Mouse (Mus musculus) liver, adult 2 months (tissue): ENCODE data around the gene Nsg2. TPM values are rescaled to one million over a fixed set of nuclear protein-coding genes. Genes with fewer than 3 reads are reported as not detected.
"Not testable (repeated sequence)": the region's sequence is repeated elsewhere in the genome, so short reads cannot be mapped to it uniquely, and the experiment has no call there.

ENCODE experiments used
- DNase-seq: peaks from one replicate; pipeline ENCODE4 v3.0.0-alpha.2; 2011; ENCODE audit warnings: low read depth, low spot score; ENCODE audit errors: extremely low read depth
- H3K27ac ChIP-seq: fragments of 200-500 bp; replicated peaks from 2 replicates; pipeline ENCODE4 v1.5.1; 2012; ENCODE audit warnings: low read depth, mild to moderate bottlenecking, control low read depth, inconsistent platforms, low read length; ENCODE audit not compliant: insufficient read depth
- H3K27me3 ChIP-seq: fragments of 200-500 bp; 2 replicates; pipeline ENCODE4 v1.6.1; 2012; ENCODE audit warnings: mild to moderate bottlenecking, moderate library complexity, low read length, inconsistent platforms; ENCODE audit not compliant: control insufficient read depth, insufficient read depth
- H3K36me3 ChIP-seq: fragments of 200-500 bp; 2 replicates; pipeline ENCODE4 v1.6.1; 2012; ENCODE audit warnings: low read length, inconsistent platforms; ENCODE audit not compliant: control insufficient read depth, insufficient read depth
- H3K4me1 ChIP-seq: fragments of 200-500 bp; 2 replicates; pipeline ENCODE4 v1.6.1; 2011; ENCODE audit warnings: low read length; ENCODE audit not compliant: control insufficient read depth, insufficient read depth
- H3K4me3 ChIP-seq: fragments of 200-500 bp; 2 replicates; pipeline ENCODE4 v1.5.1; 2011; ENCODE audit warnings: low read depth, mild to moderate bottlenecking, control low read depth, low read length, moderate library complexity; ENCODE audit not compliant: insufficient read depth
- H3K79me2 ChIP-seq: fragments of 200-500 bp; 2 replicates; pipeline ENCODE4 v1.6.1; 2012; ENCODE audit warnings: inconsistent platforms, mild to moderate bottlenecking, low read length, moderate library complexity; ENCODE audit not compliant: control insufficient read depth, insufficient read depth
- H3K9ac ChIP-seq: fragments of 200-500 bp; 2 replicates; pipeline ENCODE4 v1.6.1; 2012; ENCODE audit warnings: low read depth, mild to moderate bottlenecking, control low read depth, inconsistent platforms, low read length
- CTCF ChIP-seq: fragments of 200-500 bp; IDR thresholded peaks from 2 replicates; pipeline ENCODE4 v1.5.1; 2011; ENCODE audit warnings: low read depth, low read length, control low read depth
- POLR2A ChIP-seq: fragments of 200-500 bp; IDR thresholded peaks from 2 replicates; pipeline ENCODE4 v1.6.1; 2011; ENCODE audit warnings: low read length, control low read depth; ENCODE audit not compliant: insufficient read depth; ENCODE audit errors: extremely low read depth
- WGBS: fragments of 180-500 bp; shearing (Covaris S2); methylation state at CpG from one replicate; pipeline ENCODE4 v1.1.7; 2018; 5-methylcytosine and 5-hydroxymethylcytosine counted together
- polyA plus RNA-seq: library from polyadenylated mRNA; depleted of rRNA; stranded (reverse); fragments of >200 nt; gene quantifications from 2 replicates; pipeline ENCODE4 v1.2.3, GENCODE M21; 2012
- total RNA-seq: library from RNA; depleted of rRNA; stranded (reverse); fragments of >200 nt; gene quantifications from 2 replicates; pipeline ENCODE4 v1.2.3, GENCODE M21; 2014

The Nsg2 gene
- total and polyA plus RNA-seq, 2 experiments, result 0.04 to 0.18 TPM

- Histone ChIP-seq H3K79me2 (no peaks in the 10 kb centered on the region), H3K27me3 (no peaks in the 10 kb centered on the region), H3K27ac (no peak overlapping the region), H3K9ac (no peak overlapping the region), H3K4me1 (no peaks in the 10 kb centered on the region), H3K4me3 (no peak overlapping the region), H3K36me3 (no peaks in the 10 kb centered on the region)
- 49% methylated on average over 2 of the region's 2 CpGs for WGBS
- TF ChIP-seq CTCF (no peak), POLR2A (no peak)
- no peak for DNase-seq
Measured at GRCm38 (mm10) chr11:31984786-31985185, 15.5 kb upstream of the Nsg2 start.

GRCm38 (mm10) chr11:31992535-31992934 lies 7.7 kb upstream of the Nsg2 start:
- Histone ChIP-seq H3K36me3 (no peaks in the 10 kb centered on the region), H3K79me2 (no peaks in the 10 kb centered on the region), H3K4me3 (no peak overlapping the region), H3K4me1 (no peaks in the 10 kb centered on the region), H3K9ac (no peak overlapping the region), H3K27me3 (no peaks in the 10 kb centered on the region), H3K27ac (no peak overlapping the region)
- DNase-seq, result no peak
- WGBS, result 84% methylated on average over 3 of the region's 3 CpGs
- TF ChIP-seq CTCF (no peak), POLR2A (no peak)

GRCm38 (mm10) chr11:31999716-32000115 lies 547 bp upstream of the Nsg2 start:
- Histone ChIP-seq H3K36me3 (no peaks in the 10 kb centered on the region), H3K27me3 (peaks cover 15% of the 10 kb centered on the region), H3K4me3 (no peak overlapping the region), H3K79me2 (no peaks in the 10 kb centered on the region), H3K27ac (no peak overlapping the region), H3K4me1 (no peaks in the 10 kb centered on the region), H3K9ac (no peak overlapping the region)
- TF ChIP-seq CTCF (no peak), POLR2A (no peak)
- no peak for DNase-seq
- WGBS, result 47% methylated on average over 2 of the region's 2 CpGs

GRCm38 (mm10) chr11:32001181-32001910 lies 1.1 kb downstream of the Nsg2 start:
- H3K79me2 ChIP-seq, result no peaks in the 10 kb centered on the region
- TF ChIP-seq POLR2A, result no peak
- TF ChIP-seq CTCF, result no peak
- peaks cover 15% of the 10 kb centered on the region for H3K27me3 ChIP-seq
- no peaks in the 10 kb centered on the region for H3K36me3 ChIP-seq
- DNase-seq, result no peak
- H3K4me3 ChIP-seq, result no peak overlapping the region
- no peak overlapping the region for H3K27ac ChIP-seq
- no peaks in the 10 kb centered on the region for H3K4me1 ChIP-seq
- 5% methylated on average over 11 of the region's 11 CpGs for whole genome bisulfite sequencing
- H3K9ac ChIP-seq, result no peak overlapping the region

- H3K4me3 ChIP-seq, result no peak overlapping the region
Measured at GRCm38 (mm10) chr11:32002670-32003072, 2.4 kb downstream of the Nsg2 start.

GRCm38 (mm10) chr11:32008049-32008448 lies 7.8 kb downstream of the Nsg2 start:
- H3K4me3 ChIP-seq, H3K4me1 ChIP-seq, H3K79me2 ChIP-seq, DNase-seq, H3K27ac ChIP-seq, H3K36me3 ChIP-seq, H3K9ac ChIP-seq, H3K27me3 ChIP-seq: not testable (repeated sequence)
- 87% methylated on average over 3 of the region's 3 CpGs for WGBS

More at GRCm38 (mm10) chr11:32002670-32003072, 2.4 kb downstream of the Nsg2 start:
- Histone ChIP-seq H3K27ac (no peak overlapping the region), H3K9ac (no peak overlapping the region), H3K36me3 (no peaks in the 10 kb centered on the region), H3K27me3 (peaks cover 15% of the 10 kb centered on the region), H3K79me2 (no peaks in the 10 kb centered on the region), H3K4me1 (no peaks in the 10 kb centered on the region)
- 10% methylated on average over 5 of the region's 5 CpGs for WGBS
- DNase-seq, result no peak
- TF ChIP-seq CTCF (no peak), POLR2A (no peak)
